16 mouse cellular contexts compared by ENCODE assay signal in the genomic region with DNA sequence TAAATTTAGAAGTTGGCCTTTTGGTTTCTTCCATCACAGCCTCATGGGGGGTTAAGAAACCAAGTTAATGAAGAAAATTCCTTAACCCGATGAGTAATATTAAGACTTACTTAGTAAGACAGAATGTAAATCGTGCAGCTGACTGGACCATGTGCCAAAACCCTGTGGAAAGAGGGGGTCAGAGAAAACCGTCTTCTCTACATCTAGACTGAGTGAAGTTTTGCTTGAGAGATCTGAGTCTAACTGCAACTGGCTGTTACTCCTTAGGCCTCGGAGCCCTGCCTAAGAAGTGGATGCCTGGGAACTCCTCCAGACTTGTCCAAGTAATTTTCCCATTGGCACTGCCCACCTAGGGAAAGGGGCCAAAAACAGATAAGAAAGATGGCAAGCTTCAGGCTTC.
"Had no signal": no experiment of that assay in that cellular context is flagged by ENCODE, and none has a peak within 500 bp of the region (broad histone marks: within the 10 kb centered on the region; RNA-seq: fewer than 3 reads in every experiment).

No protein-coding gene starts in this region.

- H3K9ac ChIP-seq: kidney, embryonic 15.5 days; limb, embryonic 13.5 days; liver, embryonic 14.5 days; midbrain, embryonic 12.5 days; neural tube, embryonic 13.5 days had no signal

- H3K4me1 ChIP-seq: kidney, embryonic 15.5 days; limb, embryonic 13.5 days; midbrain, embryonic 12.5 days; neural tube, embryonic 13.5 days had no signal

- H3K4me2 ChIP-seq: kidney, embryonic 15.5 days; limb, embryonic 13.5 days; midbrain, embryonic 12.5 days; neural tube, embryonic 13.5 days had no signal

- H3K36me3 ChIP-seq: kidney, embryonic 15.5 days; limb, embryonic 13.5 days; midbrain, embryonic 12.5 days had no signal

- DNase-seq: kidney, adult 18-20 months; kidney, postnatal 14 days; left cerebral cortex, postnatal 4 days; lung, adult 2 months; lung, postnatal 4 days; right cerebral cortex, adult 18-20 months; thymus, postnatal 36 days had no signal

- H3K9me3 ChIP-seq: kidney, embryonic 15.5 days; limb, embryonic 13.5 days; megakaryocyte, embryonic 14.5 days; midbrain, embryonic 12.5 days; neural tube, embryonic 13.5 days had no signal

- H3K27ac ChIP-seq: kidney, embryonic 15.5 days; limb, embryonic 13.5 days; liver, embryonic 14.5 days; midbrain, embryonic 12.5 days; neural tube, embryonic 13.5 days; stomach, postnatal 0 days had no signal

- ATAC-seq: lung, postnatal 0 days; midbrain, embryonic 16.5 days had no signal

- H3K4me3 ChIP-seq: kidney, embryonic 15.5 days; limb, embryonic 13.5 days; megakaryocyte, embryonic 14.5 days; midbrain, embryonic 12.5 days; neural tube, embryonic 13.5 days had no signal

- H3K27me3 ChIP-seq: kidney, embryonic 15.5 days; limb, embryonic 13.5 days; megakaryocyte, embryonic 14.5 days; midbrain, embryonic 12.5 days; neural tube, embryonic 13.5 days had no signal
